Mouse (Mus musculus) small intestine, adult 2 months (tissue): ENCODE results near the gene Olfr112.

ENCODE experiments used
- CTCF ChIP-seq: fragments of 200-500 bp; IDR thresholded peaks from 2 replicates; pipeline ENCODE4 v1.5.1; 2012; ENCODE audit warnings: low read depth, mild to moderate bottlenecking, control low read depth, inconsistent platforms, low read length, moderate library complexity, mixed read lengths; ENCODE audit not compliant: insufficient replicate concordance, insufficient read length; ENCODE audit errors: extremely low read depth
- POLR2A ChIP-seq: fragments of 200-500 bp; IDR thresholded peaks from 2 replicates; pipeline ENCODE4 v1.6.1; 2012; ENCODE audit warnings: low read depth, mild to moderate bottlenecking, control low read depth, inconsistent platforms, low read length, moderate library complexity

DNA sequence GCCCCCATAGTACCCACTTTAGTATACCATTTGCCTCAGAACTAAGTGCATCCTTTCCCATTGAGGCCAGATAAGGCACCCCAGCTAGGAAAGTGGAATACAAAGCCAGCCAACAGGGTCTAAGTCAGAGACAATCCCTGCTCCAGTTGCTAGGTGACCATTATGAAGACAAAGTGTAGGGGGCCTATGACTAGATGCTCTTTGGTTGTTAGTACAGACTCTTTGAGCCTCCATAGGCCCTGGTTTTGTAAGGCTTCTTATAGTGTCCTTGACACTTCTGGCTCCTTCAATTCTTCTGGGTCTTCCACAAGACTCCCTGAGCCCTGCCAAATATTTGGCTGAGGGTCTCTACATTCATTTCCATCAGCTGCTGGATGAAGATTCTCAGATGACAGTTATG lies at the start of gene Olfr112:
- TF ChIP-seq CTCF (no peak), POLR2A (no peak)
